Mouse (Mus musculus) lung, embryonic 14.5 days (tissue): ENCODE results near the gene 1700080E11Rik. TPM values are rescaled to one million over a fixed set of nuclear protein-coding genes. Genes with fewer than 3 reads are reported as not detected.

ENCODE experiments used
- ATAC-seq: fragments of 200-750 bp; cut with Nextera tagmentation; 2 replicates; pipeline ENCODE4 v1.8.0; 2017; ENCODE audit warnings: mild to moderate bottlenecking, moderate TSS enrichment, moderate library complexity; ENCODE audit not compliant: insufficient read depth
- DNase-seq: peaks from one replicate; pipeline ENCODE4 v3.0.0-alpha.2; 2015
- H3K27ac ChIP-seq: fragments of 300-500 bp; sonication (generic); 2 replicates; pipeline ENCODE4 v1.5.1; 2014; ENCODE audit warnings: low read depth, mild to moderate bottlenecking, moderate library complexity
- H3K27me3 ChIP-seq: fragments of 300-500 bp; sonication (generic); 2 replicates; pipeline ENCODE4 v1.6.1; 2014; ENCODE audit warnings: low read length, control low read depth; ENCODE audit not compliant: insufficient read depth
- H3K36me3 ChIP-seq: fragments of 300-500 bp; sonication (generic); 2 replicates; pipeline ENCODE4 v1.6.1; 2014; ENCODE audit warnings: control low read depth; ENCODE audit not compliant: insufficient read depth
- H3K4me1 ChIP-seq: fragments of 300-500 bp; sonication (generic); 2 replicates; pipeline ENCODE4 v1.6.1; 2014; ENCODE audit warnings: antibody characterized with exemption, control low read depth; ENCODE audit not compliant: insufficient read depth
- H3K4me2 ChIP-seq: fragments of 300-500 bp; sonication (generic); 2 replicates; pipeline ENCODE4 v1.6.1; 2014; ENCODE audit warnings: mild to moderate bottlenecking
- H3K4me3 ChIP-seq: fragments of 300-500 bp; sonication (generic); 2 replicates; pipeline ENCODE4 v1.5.1; 2014; ENCODE audit warnings: low read depth, low read length
- H3K9ac ChIP-seq: fragments of 300-500 bp; sonication (generic); 2 replicates; pipeline ENCODE4 v1.6.1; 2014
- H3K9me3 ChIP-seq: fragments of 300-500 bp; sonication (generic); 2 replicates; pipeline ENCODE4 v1.6.1; 2016; ENCODE audit warnings: low read depth, low read length, control low read depth
- CTCF ChIP-seq: IDR thresholded peaks from 2 replicates; pipeline ENCODE4 v1.5.1; 2016; ENCODE audit warnings: antibody characterized with exemption, low read depth
- WGBS: fragments of 180-500 bp; shearing (Covaris S2); extraction: QIAGEN DNeasy Blood & Tissue Kit; methylation state at CpG from one replicate; pipeline ENCODE4 v1.1.7; 2014; 5-methylcytosine and 5-hydroxymethylcytosine counted together
- polyA plus RNA-seq: library from polyadenylated mRNA; unstranded; fragments of >200 nt; fragmentation: Nextera tagmentation; extraction: Ambion mirVana; gene quantifications from 2 replicates; pipeline ENCODE4 v1.2.1, GENCODE M21; 2014

1700080E11Rik gene
- not detected in 2 replicates for polyA plus RNA-seq

DNA sequence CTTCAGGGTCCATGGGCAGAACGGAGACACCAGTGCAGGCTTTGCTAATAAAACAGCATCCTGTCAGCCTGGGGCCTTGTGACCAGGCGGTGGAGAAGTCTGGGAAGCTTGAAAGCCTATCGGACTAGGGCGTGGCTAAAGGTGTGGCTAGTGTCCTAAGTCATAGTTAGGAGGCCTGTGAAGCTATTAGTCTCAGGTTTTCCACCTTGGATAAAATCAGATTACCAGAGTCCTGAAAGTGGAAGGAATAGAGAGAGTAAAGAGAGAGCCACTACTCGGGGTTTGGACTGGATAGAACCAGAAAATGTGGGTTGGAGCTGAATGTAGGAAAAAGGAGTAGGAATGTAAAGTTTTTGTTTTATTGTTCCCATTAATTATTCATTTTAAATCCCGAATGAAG is at the start of gene 1700080E11Rik:
1700080E11Rik (minus strand) TSS at position 101 of the 400 bp plus-strand sequence.
- TF ChIP-seq CTCF, result no peak
- DNase-seq, result no peak
- WGBS, result 79% methylated on average over 6 of the region's 6 CpGs
- no peaks in the 10 kb centered on the region for H3K36me3 ChIP-seq
- no peaks in the 10 kb centered on the region for H3K4me1 ChIP-seq
- no peak within 1 kb of the TSS for H3K9ac ChIP-seq
- H3K27me3 ChIP-seq, result no peaks in the 10 kb centered on the region
- no peak within 1 kb of the TSS for H3K4me2 ChIP-seq
- H3K9me3 ChIP-seq, result no peaks in the 10 kb centered on the region
- no peak within 1 kb of the TSS for H3K27ac ChIP-seq
- H3K4me3 ChIP-seq, result no peak within 1 kb of the TSS
- no peak for ATAC-seq

DNA sequence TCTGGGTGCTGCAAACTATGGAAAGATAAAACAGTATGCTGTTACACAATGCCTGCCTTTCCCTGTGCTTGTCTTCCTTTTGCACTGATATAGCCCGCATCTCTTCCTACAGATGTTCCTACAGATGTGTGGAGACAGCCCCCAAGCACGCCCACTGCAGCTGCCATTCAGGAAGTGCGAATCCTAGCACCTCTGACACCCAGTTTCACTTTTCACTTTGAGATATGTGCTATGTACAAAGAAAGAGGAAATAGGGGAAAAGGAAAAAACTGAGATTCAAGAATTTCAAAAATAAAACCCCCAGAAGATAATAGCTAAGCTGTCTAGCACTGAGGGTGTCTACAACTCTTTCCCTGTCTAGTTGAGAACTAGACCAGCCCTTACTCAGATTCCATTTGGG is 41.8 kb upstream of the 1700080E11Rik start:
- WGBS, result 64% methylated on average over 3 of the region's 3 CpGs
- Histone ChIP-seq H3K27ac (no peak overlapping the region), H3K36me3 (no peaks in the 10 kb centered on the region), H3K9me3 (no peaks in the 10 kb centered on the region), H3K27me3 (no peaks in the 10 kb centered on the region), H3K4me3 (no peak overlapping the region), H3K4me1 (no peaks in the 10 kb centered on the region), H3K4me2 (no peak overlapping the region), H3K9ac (no peak overlapping the region)
- DNase-seq (no peak), ATAC-seq (no peak)
- no peak for TF ChIP-seq CTCF

DNA sequence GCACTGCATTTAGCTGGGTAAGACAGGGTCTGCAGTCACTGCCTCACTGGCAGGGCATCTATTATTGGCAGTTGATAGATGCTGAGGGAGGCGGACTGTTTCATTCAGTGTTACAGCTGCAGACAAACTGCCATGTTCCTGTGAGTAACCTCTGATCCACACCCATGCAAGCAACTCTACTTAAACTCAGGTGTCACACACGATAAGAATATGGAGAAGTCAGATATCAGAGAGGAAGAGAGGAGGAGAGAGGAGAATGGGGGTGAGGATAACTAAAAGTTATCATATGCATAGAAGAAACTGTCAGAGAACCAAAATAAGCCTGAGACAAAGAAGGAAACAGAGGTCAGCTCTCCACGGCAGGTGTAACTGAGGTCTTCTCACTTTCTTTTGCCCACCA is 37.5 kb upstream of the 1700080E11Rik start:
- Histone ChIP-seq H3K27me3 (no peaks in the 10 kb centered on the region), H3K9me3 (no peaks in the 10 kb centered on the region), H3K36me3 (no peaks in the 10 kb centered on the region), H3K9ac (no peak overlapping the region), H3K4me2 (no peak overlapping the region), H3K4me1 (no peaks in the 10 kb centered on the region), H3K27ac (no peak overlapping the region), H3K4me3 (no peak overlapping the region)
- no peak for ATAC-seq
- no peak for DNase-seq
- TF ChIP-seq CTCF, result no peak
- 91% methylated on average over 3 of the region's 3 CpGs for WGBS

DNA sequence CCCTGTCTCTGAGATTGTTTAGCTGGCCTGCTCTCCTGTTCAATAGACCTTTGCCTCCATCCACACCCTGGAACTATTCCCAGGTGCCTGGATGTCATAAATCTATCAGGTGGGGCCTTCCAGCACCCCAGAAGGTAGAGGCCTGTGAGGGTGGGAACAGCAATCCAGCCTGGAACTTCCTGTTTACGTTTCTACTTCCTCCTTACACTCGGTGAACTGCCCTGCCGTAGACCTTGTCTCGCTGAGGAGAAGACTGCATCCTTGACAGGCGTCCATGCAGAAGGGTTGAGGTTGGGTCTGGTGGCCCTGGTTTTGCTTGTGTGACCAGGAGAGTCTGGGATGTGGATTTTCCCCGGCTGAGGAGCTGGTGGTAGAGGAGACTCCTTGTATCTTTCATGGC is 5.7 kb downstream of the 1700080E11Rik start:
- ATAC-seq (no peak), DNase-seq (no peak)
- WGBS, result 55% methylated on average over 6 of the region's 6 CpGs
- Histone ChIP-seq H3K9ac (no peak overlapping the region), H3K9me3 (no peaks in the 10 kb centered on the region), H3K27me3 (no peaks in the 10 kb centered on the region), H3K4me3 (no peak overlapping the region), H3K4me2 (no peak overlapping the region), H3K4me1 (no peaks in the 10 kb centered on the region), H3K27ac (no peak overlapping the region), H3K36me3 (no peaks in the 10 kb centered on the region)
- TF ChIP-seq CTCF, result no peak

DNA sequence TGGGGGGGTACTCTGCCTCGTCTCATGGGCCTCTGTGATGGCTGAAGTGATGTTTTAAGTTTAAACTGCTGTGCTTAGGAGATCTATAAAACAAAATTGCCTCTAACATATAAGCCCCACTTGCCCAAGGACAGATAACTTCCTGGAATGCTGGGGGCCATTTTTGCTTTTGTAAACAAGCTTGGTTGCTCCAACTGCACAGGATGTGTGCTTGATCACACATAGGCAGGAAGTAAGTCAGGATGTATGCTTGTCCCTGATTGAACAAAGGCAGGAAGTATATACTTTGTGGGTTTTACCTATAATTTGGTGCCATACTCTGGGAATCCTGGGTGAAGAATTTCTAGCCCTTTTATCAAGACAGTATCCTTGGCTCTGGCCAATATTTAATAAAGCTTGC is 8.5 kb downstream of the 1700080E11Rik start:
- Histone ChIP-seq H3K36me3 (no peaks in the 10 kb centered on the region), H3K4me1 (no peaks in the 10 kb centered on the region), H3K27ac (no peak overlapping the region), H3K4me2 (no peak overlapping the region), H3K4me3 (no peak overlapping the region), H3K9me3 (no peaks in the 10 kb centered on the region), H3K9ac (no peak overlapping the region), H3K27me3 (no peaks in the 10 kb centered on the region)
- DNase-seq, result peak; percentile 35
- 17% methylated on average over 1 of the region's 1 CpGs for WGBS
- TF ChIP-seq CTCF, result no peak
- ATAC-seq, result no peak

DNA sequence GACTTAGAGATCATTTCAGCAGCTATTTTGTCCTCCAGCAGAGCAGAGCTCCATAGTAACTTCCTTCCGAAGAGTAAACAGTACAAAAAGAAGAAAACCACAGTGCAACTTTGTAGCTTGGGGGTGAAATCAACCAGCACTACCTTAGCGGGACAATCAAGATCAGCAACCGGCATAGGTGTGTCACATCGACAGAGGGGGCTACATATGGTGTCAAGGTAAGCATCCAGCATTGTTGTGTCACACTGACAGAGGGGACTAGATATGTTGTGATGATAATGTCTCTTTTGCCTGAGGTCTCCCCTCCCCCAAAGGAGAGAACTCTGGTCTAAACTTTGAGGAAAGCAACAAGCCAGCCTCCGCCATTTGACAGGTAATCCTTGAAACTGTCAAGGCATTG is 10.4 kb downstream of the 1700080E11Rik start:
- 72% methylated on average over 5 of the region's 5 CpGs for WGBS
- Histone ChIP-seq H3K27me3 (no peaks in the 10 kb centered on the region), H3K27ac (no peak overlapping the region), H3K36me3 (no peaks in the 10 kb centered on the region), H3K4me1 (no peaks in the 10 kb centered on the region), H3K9me3 (no peaks in the 10 kb centered on the region), H3K9ac (no peak overlapping the region), H3K4me2 (no peak overlapping the region), H3K4me3 (no peak overlapping the region)
- no peak for DNase-seq
- TF ChIP-seq CTCF, result no peak
- no peak for ATAC-seq

DNA sequence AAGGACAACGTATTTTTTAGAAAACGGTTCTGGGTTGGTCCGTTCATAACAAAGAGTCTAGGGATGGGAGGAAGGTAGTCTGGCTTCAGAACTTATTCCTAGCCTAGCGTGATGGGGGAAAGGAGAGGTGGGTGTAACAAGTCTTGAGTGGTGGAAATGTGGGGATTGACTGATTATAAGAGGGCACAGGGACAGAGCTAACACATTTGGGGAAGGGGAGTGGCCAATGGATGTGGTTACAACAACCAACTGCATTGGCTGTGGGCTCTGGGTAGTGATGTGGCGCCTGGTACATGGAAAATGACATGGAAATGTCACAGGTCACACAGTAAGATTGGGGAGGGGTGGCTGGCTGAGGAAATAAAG is 12.9 kb downstream of the 1700080E11Rik start:
- Histone ChIP-seq H3K9me3 (no peaks in the 10 kb centered on the region), H3K27ac (no peak overlapping the region)

More for the DNA sequence above, 12.9 kb downstream of the 1700080E11Rik start:
- no peaks in the 10 kb centered on the region for H3K36me3 ChIP-seq
- H3K4me2 ChIP-seq, result peak overlapping the region; percentile 92
- H3K4me1 ChIP-seq, result no peaks in the 10 kb centered on the region
- H3K9ac ChIP-seq, result no peak overlapping the region
- peak overlapping the region; percentile 70 for H3K4me3 ChIP-seq
- WGBS, result 26% methylated on average over 5 of the region's 5 CpGs
- DNase-seq (no peak), ATAC-seq (no peak; the same call in 1 of the 2 replicates)
- no peak for TF ChIP-seq CTCF
- no peaks in the 10 kb centered on the region for H3K27me3 ChIP-seq
